20 mouse cellular contexts compared by ENCODE assay signal in the genomic region with DNA sequence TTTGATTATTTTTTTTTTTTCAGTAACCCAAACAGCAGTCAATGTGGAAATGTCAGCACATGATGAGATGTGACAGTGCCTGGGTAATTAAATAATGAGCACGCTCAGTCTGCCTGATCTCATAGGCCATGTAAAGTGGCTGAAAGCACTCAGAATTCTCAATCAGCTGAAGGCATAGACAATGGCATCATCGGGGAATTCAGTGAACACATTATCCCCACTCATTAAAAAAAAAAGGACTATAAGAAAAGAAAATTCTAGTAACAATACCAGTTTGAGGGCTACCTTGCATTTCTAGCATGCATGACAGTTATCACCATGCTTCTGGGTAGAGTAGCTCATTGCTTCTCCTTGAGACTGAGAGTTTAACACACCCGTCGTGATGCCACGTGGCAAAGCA.
"Had no signal": no experiment of that assay in that cellular context is flagged by ENCODE, and none has a peak within 500 bp of the region (broad histone marks: within the 10 kb centered on the region; RNA-seq: fewer than 3 reads in every experiment).

No protein-coding gene starts in this region.

- H3K9ac ChIP-seq: liver, embryonic 12.5 days; liver, embryonic 14.5 days; lung, embryonic 15.5 days; midbrain, embryonic 12.5 days; midbrain, embryonic 15.5 days; neural tube, embryonic 13.5 days; neural tube, embryonic 15.5 days had no signal

- H3K4me1 ChIP-seq: liver, embryonic 12.5 days; lung, embryonic 15.5 days; midbrain, embryonic 10.5 days; midbrain, embryonic 12.5 days; midbrain, embryonic 15.5 days; neural tube, embryonic 13.5 days; neural tube, embryonic 15.5 days had no signal

- DNase-seq: lung, adult 2 months; lung, postnatal 14 days; lung, postnatal 4 days; right cerebral cortex, adult 18-20 months; right cerebral cortex, postnatal 25 days; right cerebral cortex, postnatal 4 days; spleen, adult 18-20 months; thymus, adult 18-20 months; thymus, postnatal 14 days; thymus, postnatal 36 days had no signal

- H3K27me3 ChIP-seq: lung, embryonic 15.5 days; midbrain, embryonic 12.5 days; midbrain, embryonic 15.5 days; neural tube, embryonic 13.5 days; neural tube, embryonic 15.5 days had no signal

- H3K36me3 ChIP-seq: liver, embryonic 12.5 days; lung, embryonic 15.5 days; midbrain, embryonic 10.5 days; midbrain, embryonic 12.5 days; midbrain, embryonic 15.5 days; neural tube, embryonic 13.5 days; neural tube, embryonic 15.5 days had no signal

- H3K9me3 ChIP-seq: liver, embryonic 12.5 days; lung, embryonic 15.5 days; midbrain, embryonic 10.5 days; midbrain, embryonic 12.5 days; midbrain, embryonic 15.5 days; neural tube, embryonic 13.5 days; neural tube, embryonic 15.5 days had no signal

- H3K4me2 ChIP-seq: liver, embryonic 12.5 days; lung, embryonic 15.5 days; midbrain, embryonic 12.5 days; midbrain, embryonic 15.5 days; neural tube, embryonic 13.5 days; neural tube, embryonic 15.5 days had no signal

- H3K4me3 ChIP-seq: liver, embryonic 12.5 days; lung, embryonic 15.5 days; midbrain, embryonic 10.5 days; midbrain, embryonic 12.5 days; midbrain, embryonic 15.5 days; myocyte; neural tube, embryonic 13.5 days; neural tube, embryonic 15.5 days had no signal

- ATAC-seq: liver, embryonic 12.5 days; lung, postnatal 0 days; midbrain, embryonic 15.5 days had no signal

- H3K27ac ChIP-seq: liver, embryonic 12.5 days; liver, embryonic 14.5 days; lung, embryonic 15.5 days; midbrain, embryonic 10.5 days; midbrain, embryonic 12.5 days; midbrain, embryonic 15.5 days; neural tube, embryonic 13.5 days; neural tube, embryonic 15.5 days had no signal
